Mouse (Mus musculus): ENCODE results near the gene Rtel1. TPM values are rescaled to one million over a fixed set of nuclear protein-coding genes. Genes with fewer than 3 reads are reported as not detected.
A peak's percentile ranks its signal among the peaks of the same experiment; 100 is the strongest.

Rtel1 gene
- total and polyA plus RNA-seq, 2 experiments from 2014 or later = 20.6 to 64.4 TPM

DNA sequence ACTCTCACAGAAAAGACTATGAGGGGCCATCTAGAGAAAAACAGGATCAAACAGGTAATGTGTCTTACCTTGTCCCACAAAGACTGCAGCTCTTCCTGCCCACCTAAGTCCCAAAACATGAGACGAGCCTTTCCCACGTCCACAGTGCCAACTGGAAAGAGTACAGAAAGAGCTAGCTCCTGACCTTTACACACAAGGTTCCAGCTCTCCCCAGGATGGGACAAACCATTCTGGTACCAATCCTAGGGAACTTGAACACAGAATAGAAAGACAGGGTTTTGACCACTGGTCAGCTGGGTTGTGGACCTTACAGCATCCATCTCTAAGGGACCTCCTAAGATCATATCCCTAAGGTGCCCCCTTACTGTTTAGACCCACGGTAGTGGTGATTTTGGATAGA, 44.4 kb downstream of the Rtel1 start:
- no peaks in the 10 kb centered on the region for H3K27me3 ChIP-seq (ENCODE audit: insufficient read depth, low read length)
- no peak for TF ChIP-seq CTCF (IDR thresholded peaks at IDR 0.05; ENCODE audit: low read depth)
- peak overlapping the region; percentile 76 for H3K4me3 ChIP-seq (ENCODE audit: low read depth, low read length)
- H3K4me1 ChIP-seq (ENCODE audit: insufficient read depth) = peaks cover 21% of the 10 kb centered on the region
- no peak for ATAC-seq
- WGBS = 84% methylated on average over 3 of the region's 3 CpGs
- H3K9me3 ChIP-seq (ENCODE audit: low read length) = no peaks in the 10 kb centered on the region
- peak overlapping the region; percentile 93 for H3K4me2 ChIP-seq (ENCODE audit: low read depth)
- H3K36me3 ChIP-seq (ENCODE audit: insufficient read depth) = peaks cover 36% of the 10 kb centered on the region
- H3K9ac ChIP-seq = peak overlapping the region; percentile 88; the same call in 1 of the 2 replicates
- no peak overlapping the region for H3K27ac ChIP-seq (ENCODE audit: low read depth, low read length)
- DNase-seq = no peak

DNA sequence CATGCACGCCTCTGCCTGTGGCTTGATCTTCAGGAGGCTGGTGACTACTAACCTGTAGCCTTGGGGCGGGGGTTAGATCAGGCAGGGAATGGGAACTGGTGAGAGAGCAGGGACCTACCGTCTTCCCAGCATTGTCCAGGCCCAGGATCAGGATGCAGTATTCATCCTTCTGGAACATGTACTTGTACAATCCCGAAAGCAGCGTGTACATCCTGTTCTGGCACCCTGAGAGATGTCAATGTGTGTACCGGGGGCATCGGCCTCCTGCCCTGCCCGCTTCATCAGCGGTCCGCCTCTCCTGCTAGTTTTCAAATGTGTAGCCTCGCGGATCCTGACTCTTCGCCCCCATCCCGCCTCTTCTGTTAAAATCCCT, 44.9 kb downstream of the Rtel1 start:
- H3K36me3 ChIP-seq (ENCODE audit: insufficient read depth) = peaks cover 31% of the 10 kb centered on the region
- H3K9ac ChIP-seq = peak overlapping the region; percentile 88
- H3K4me3 ChIP-seq (ENCODE audit: low read depth, low read length) = peak overlapping the region; percentile 76
- WGBS = 8% methylated on average over 14 of the region's 14 CpGs
- no peak for TF ChIP-seq CTCF (IDR thresholded peaks at IDR 0.05; ENCODE audit: low read depth)
- peak overlapping the region; percentile 93 for H3K4me2 ChIP-seq (ENCODE audit: low read depth)
- no peaks in the 10 kb centered on the region for H3K27me3 ChIP-seq (ENCODE audit: insufficient read depth, low read length)
- H3K9me3 ChIP-seq (ENCODE audit: low read length) = no peaks in the 10 kb centered on the region
- DNase-seq = no peak
- peaks cover 21% of the 10 kb centered on the region for H3K4me1 ChIP-seq (ENCODE audit: insufficient read depth)
- ATAC-seq = peak; percentile 2; the same call in 1 of the 2 replicates
- peak overlapping the region; percentile 85 for H3K27ac ChIP-seq (ENCODE audit: low read depth, low read length)

DNA sequence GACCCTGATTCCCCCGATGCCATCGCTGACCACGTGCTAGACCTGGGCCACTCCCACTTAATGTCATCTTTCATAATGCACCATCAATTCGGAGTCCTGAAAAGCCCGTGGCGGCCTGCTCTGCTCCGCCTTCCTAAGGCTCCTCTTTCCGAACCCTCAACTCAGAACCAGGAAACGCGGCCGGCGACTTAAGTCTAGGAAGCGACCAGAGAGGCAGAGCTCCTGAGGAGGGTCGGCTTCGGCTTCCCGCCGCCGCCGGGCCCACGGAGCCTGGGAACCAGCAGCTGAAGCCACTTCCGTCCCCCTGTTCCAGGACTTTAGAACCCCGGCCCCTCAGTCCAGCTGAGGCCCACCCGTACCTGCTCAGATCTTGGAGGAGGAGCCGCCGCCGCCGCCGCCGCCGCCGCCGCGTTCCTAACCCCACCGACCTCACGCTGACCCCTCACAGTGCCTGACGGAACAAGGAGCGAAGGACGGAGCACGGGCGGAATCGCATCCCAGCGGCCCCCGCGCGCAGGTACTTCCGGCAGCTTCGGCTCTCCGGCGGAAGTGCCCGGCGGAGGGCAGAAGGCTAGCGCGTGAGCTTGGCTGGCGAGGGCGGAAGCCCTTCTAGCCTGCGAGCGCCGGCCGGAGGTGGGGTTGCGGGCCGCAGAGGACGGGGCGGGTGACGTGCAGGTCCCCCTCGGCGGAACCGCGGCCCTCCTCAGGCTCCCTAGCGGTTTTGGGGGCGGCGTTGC, 45.5 kb downstream of the Rtel1 start, which contains the start of the genes Zgpat and Arfrp1:
Gene Zgpat (plus strand): TSS at position 69 of the 737 bp plus-strand sequence.
Gene Arfrp1 (minus strand): TSS at position 545 of the 737 bp plus-strand sequence.
- Histone ChIP-seq H3K4me2 (ENCODE audit: low read depth) (peak within 1 kb of the TSS; percentile 93), H3K4me1 (ENCODE audit: insufficient read depth) (peaks cover 21% of the 10 kb centered on the region), H3K27me3 (ENCODE audit: insufficient read depth, low read length) (no peaks in the 10 kb centered on the region), H3K4me3 (ENCODE audit: low read depth, low read length) (peak within 1 kb of the TSS; percentile 76), H3K27ac (ENCODE audit: low read depth, low read length) (peak within 1 kb of the TSS; percentile 85), H3K36me3 (ENCODE audit: insufficient read depth) (peaks cover 27% of the 10 kb centered on the region), H3K9me3 (ENCODE audit: low read length) (no peaks in the 10 kb centered on the region), H3K9ac (peak within 1 kb of the TSS; percentile 88)
- WGBS = 4% methylated on average over 71 of the region's 71 CpGs
- ATAC-seq (peak; percentile 93), DNase-seq (peak; percentile 85)
- TF ChIP-seq CTCF (IDR thresholded peaks at IDR 0.05; ENCODE audit: low read depth) = no peak; the same call in 1 of the 2 replicates

DNA sequence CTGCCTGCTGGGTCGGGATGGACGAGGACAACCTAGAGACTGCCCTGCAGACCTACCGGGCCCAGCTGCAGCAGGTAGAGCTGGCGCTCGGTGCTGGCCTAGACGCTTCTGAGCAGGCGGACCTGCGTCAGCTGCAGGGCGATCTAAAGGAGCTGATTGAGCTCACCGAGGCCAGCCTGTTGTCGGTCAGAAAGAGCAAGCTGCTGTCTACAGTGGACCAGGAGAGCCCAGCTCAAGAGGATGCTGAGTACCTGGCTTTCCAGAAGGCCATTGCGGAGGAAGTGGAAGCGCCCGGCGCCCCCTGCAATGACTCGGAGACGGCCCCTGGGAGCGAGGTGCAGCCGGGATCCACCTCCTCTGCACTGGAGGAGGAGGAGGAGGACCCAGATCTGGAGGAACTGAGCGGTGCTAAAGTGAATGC, 46.1 kb downstream of the Rtel1 start:
- peak overlapping the region; percentile 85 for H3K27ac ChIP-seq (ENCODE audit: low read depth, low read length)
- H3K9ac ChIP-seq = peak overlapping the region; percentile 88
- H3K36me3 ChIP-seq (ENCODE audit: insufficient read depth) = peaks cover 21% of the 10 kb centered on the region
- TF ChIP-seq CTCF (IDR thresholded peaks at IDR 0.05; ENCODE audit: low read depth) = no peak
- no peaks in the 10 kb centered on the region for H3K27me3 ChIP-seq (ENCODE audit: insufficient read depth, low read length)
- DNase-seq = no peak
- H3K4me1 ChIP-seq (ENCODE audit: insufficient read depth) = peaks cover 21% of the 10 kb centered on the region
- WGBS = under 1% methylated on average over 20 of the region's 20 CpGs
- peak; percentile 45 for ATAC-seq
- no peaks in the 10 kb centered on the region for H3K9me3 ChIP-seq (ENCODE audit: low read length)
- H3K4me3 ChIP-seq (ENCODE audit: low read depth, low read length) = peak overlapping the region; percentile 76
- H3K4me2 ChIP-seq (ENCODE audit: low read depth) = peak overlapping the region; percentile 93

DNA sequence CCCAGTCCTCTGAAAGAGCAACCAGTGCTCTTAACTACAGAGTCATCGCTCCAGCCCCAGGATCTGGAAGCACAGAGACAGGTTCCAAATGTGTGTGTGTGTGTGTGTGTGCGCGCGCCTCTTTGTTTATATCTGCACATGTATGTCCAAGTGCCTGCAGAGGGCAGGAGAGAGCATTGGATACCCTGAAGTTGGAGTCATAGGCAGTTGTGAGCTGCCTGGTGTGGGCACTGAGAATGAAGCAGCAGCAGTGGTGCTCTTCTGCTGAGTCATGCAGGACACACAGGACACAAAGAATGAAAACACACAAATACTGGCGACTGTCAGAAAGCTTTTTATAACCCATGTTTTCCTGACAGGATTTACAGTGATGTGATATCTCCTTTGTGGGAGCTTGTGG, 50.5 kb downstream of the Rtel1 start:
- Histone ChIP-seq H3K36me3 (ENCODE audit: insufficient read depth) (no peaks in the 10 kb centered on the region), H3K9ac (no peak overlapping the region), H3K4me2 (ENCODE audit: low read depth) (no peak overlapping the region), H3K27me3 (ENCODE audit: insufficient read depth, low read length) (no peaks in the 10 kb centered on the region), H3K4me3 (ENCODE audit: low read depth, low read length) (no peak overlapping the region), H3K4me1 (ENCODE audit: insufficient read depth) (peaks cover 15% of the 10 kb centered on the region), H3K9me3 (ENCODE audit: low read length) (no peaks in the 10 kb centered on the region), H3K27ac (ENCODE audit: low read depth, low read length) (no peak overlapping the region)
- WGBS = 99% methylated on average over 5 of the region's 5 CpGs
- ATAC-seq (no peak), DNase-seq (no peak)
- peak; percentile 15; the same call in 1 of the 2 replicates for TF ChIP-seq CTCF (IDR thresholded peaks at IDR 0.05; ENCODE audit: low read depth)

DNA sequence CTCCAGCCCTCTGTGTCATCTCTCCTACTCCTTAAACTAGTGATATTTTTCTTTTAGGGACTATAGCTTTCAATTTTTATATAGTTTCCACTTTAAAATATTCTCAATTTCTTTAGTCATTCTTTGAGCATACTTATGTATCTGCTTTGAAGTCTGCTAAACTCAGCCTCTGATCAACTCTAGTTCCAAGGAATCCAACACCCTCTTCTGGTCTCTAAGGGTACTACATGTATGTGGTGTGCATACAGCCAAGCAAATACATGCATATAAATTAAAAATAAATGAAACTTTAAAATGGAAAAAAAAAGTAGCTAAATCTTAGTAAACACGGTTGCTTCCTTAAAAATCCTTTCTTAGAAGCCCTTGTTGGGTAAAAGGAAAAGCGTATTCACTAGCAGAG, 56.2 kb downstream of the Rtel1 start:
- Histone ChIP-seq H3K4me2 (ENCODE audit: low read depth) (no peak overlapping the region), H3K27ac (ENCODE audit: low read depth, low read length) (no peak overlapping the region), H3K9ac (no peak overlapping the region), H3K36me3 (ENCODE audit: insufficient read depth) (peaks cover 28% of the 10 kb centered on the region), H3K9me3 (ENCODE audit: low read length) (no peaks in the 10 kb centered on the region), H3K4me1 (ENCODE audit: insufficient read depth) (no peaks in the 10 kb centered on the region), H3K4me3 (ENCODE audit: low read depth, low read length) (no peak overlapping the region), H3K27me3 (ENCODE audit: insufficient read depth, low read length) (no peaks in the 10 kb centered on the region)
- 93% methylated on average over 2 of the region's 2 CpGs for WGBS
- peak; percentile 41 for DNase-seq
- no peak; the same call in 1 of the 2 replicates for ATAC-seq
- TF ChIP-seq CTCF (IDR thresholded peaks at IDR 0.05; ENCODE audit: low read depth) = peak; percentile 57

DNA sequence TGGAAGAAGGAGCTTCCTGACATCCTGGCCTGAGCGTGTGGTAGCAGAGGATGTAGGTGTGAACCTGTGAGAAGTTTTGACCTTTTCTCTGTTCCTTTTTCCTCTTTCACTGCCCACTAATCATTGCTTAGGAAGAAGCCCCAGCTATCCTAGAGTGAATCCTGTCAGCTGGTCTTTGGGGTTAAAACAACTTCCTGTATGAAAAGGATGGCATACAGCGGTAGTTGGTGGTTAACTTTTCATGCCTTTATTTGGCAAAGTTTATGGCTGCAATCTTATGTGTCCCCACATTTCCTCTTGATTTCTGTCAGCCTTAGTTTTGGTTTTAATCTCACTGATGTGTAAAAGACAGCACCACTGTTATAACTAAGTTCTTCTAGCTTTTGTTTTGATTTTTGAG, 57.7 kb downstream of the Rtel1 start:
- no peak for TF ChIP-seq CTCF (IDR thresholded peaks at IDR 0.05; ENCODE audit: low read depth)
- no peak for DNase-seq
- no peak for ATAC-seq
- no peak overlapping the region for H3K27ac ChIP-seq (ENCODE audit: low read depth, low read length)
- WGBS = 87% methylated on average over 2 of the region's 2 CpGs
- H3K27me3 ChIP-seq (ENCODE audit: insufficient read depth, low read length) = no peaks in the 10 kb centered on the region
- H3K36me3 ChIP-seq (ENCODE audit: insufficient read depth) = peaks cover 42% of the 10 kb centered on the region
- H3K4me3 ChIP-seq (ENCODE audit: low read depth, low read length) = no peak overlapping the region
- H3K9ac ChIP-seq = no peak overlapping the region
- no peaks in the 10 kb centered on the region for H3K4me1 ChIP-seq (ENCODE audit: insufficient read depth)
- no peaks in the 10 kb centered on the region for H3K9me3 ChIP-seq (ENCODE audit: low read length)
- H3K4me2 ChIP-seq (ENCODE audit: low read depth) = no peak overlapping the region
